Mouse (Mus musculus): Measurements from ENCODE around the gene Rab3il1. TPM values are rescaled to one million over a fixed set of nuclear protein-coding genes. Genes with fewer than 3 reads are reported as not detected.

Rab3il1 gene
- polyA plus RNA-seq, 1 experiment from 2014 or later, result 38.1 TPM

- H3K27me3 ChIP-seq (ENCODE audit: control insufficient read depth, insufficient read depth, low read length), result no peaks in the 10 kb centered on the region
- no peak overlapping the region for H3K27ac ChIP-seq (ENCODE audit: low read length)
- no peak overlapping the region for H3K4me3 ChIP-seq (replicated peaks; ENCODE audit: low read length)
- no peak overlapping the region for H3K4me2 ChIP-seq (ENCODE audit: low read depth, low read length)
- no peak overlapping the region for H3K9ac ChIP-seq (ENCODE audit: low read length)
- peaks cover 10% of the 10 kb centered on the region for H3K4me1 ChIP-seq (ENCODE audit: control insufficient read depth, insufficient read depth, low read length)
- no peaks in the 10 kb centered on the region for H3K36me3 ChIP-seq (ENCODE audit: control insufficient read depth, insufficient read depth, low read length)
- no peak for ATAC-seq (ENCODE audit: insufficient read depth, low FRiP score)
- H3K9me3 ChIP-seq (replicated peaks; ENCODE audit: control insufficient read depth, low read length), result no peaks in the 10 kb centered on the region
- 84% methylated on average over 2 of the region's 2 CpGs for WGBS
Observed at GRCm38 (mm10) chr19:10029746-10030145, 28.3 kb downstream of the Rab3il1 start.

GRCm38 (mm10) chr19:10033211-10033973 is 31.9 kb downstream of the Rab3il1 start:
- peak; percentile 39; the same call in 1 of the 2 replicates for ATAC-seq (ENCODE audit: insufficient read depth, low FRiP score)
- Histone ChIP-seq H3K4me3 (replicated peaks; ENCODE audit: low read length) (no peak overlapping the region), H3K4me1 (ENCODE audit: control insufficient read depth, insufficient read depth, low read length) (peaks cover under 1% of the 10 kb centered on the region; the same call in 1 of the 2 replicates), H3K27ac (ENCODE audit: low read length) (no peak overlapping the region), H3K9ac (ENCODE audit: low read length) (no peak overlapping the region), H3K27me3 (ENCODE audit: control insufficient read depth, insufficient read depth, low read length) (no peaks in the 10 kb centered on the region), H3K36me3 (ENCODE audit: control insufficient read depth, insufficient read depth, low read length) (no peaks in the 10 kb centered on the region), H3K9me3 (replicated peaks; ENCODE audit: control insufficient read depth, low read length) (no peaks in the 10 kb centered on the region), H3K4me2 (ENCODE audit: low read depth, low read length) (no peak overlapping the region)
- WGBS, result 40% methylated on average over 8 of the region's 8 CpGs

DNA sequence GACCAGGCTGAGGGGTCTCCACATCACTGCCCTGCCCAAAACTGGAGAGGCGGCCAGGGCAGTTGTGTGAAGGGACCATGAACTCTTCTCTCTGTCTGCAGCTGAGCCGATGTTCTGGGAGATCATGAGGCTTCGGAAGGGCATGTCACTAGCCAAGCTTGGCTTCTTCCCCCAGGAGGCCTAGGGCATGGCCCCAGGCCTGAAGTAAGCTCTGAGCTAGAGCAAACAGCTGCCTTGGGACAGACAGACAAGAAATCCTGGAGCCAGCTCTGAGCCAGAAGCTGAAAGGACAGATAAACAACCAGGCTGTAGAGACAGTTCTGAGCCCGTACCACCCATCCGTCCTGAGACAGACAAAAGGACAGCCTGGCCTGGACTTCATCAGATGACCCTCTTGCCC is 32.9 kb downstream of the Rab3il1 start:
- H3K4me3 ChIP-seq (replicated peaks; ENCODE audit: low read length), result no peak overlapping the region
- H3K9ac ChIP-seq (ENCODE audit: low read length), result 0 out of 2 replicates have a peak overlapping the region, but pooled peaks have one; percentile 42
- WGBS, result 83% methylated on average over 5 of the region's 5 CpGs

DNA sequence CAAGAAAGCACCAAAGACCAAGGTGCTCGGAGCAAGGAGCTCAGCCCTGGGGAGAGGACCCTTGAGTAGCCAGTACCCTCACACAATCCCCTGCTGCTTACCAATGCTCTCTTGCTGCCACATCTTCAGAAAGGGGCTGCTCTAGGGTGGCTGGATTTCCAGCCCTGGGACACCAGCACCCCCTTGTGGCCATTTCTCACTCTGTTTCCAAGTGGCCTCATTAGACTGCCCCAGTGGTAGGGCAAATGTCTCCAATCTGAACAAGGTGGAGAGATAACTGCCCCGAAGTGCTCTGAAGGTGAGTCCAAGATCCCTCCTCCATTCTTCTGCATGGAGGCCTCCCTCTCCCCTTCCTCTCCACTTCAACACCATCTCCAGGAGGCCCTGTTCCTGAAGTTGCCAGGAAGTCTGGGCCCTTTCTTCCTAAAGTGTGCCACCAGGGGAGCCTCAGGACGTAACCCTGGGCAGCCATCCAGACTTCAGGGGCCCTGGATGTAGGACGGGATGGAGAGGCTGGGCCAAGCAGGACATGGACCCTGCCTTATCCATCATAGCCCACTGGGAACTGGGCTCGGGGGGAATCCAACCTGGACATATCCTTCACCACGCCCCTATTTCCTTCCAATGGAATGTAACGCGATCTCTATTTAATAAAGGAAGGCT is 33.4 kb downstream of the Rab3il1 start:
- peak; percentile 53; the same call in 1 of the 2 replicates for ATAC-seq (ENCODE audit: insufficient read depth, low FRiP score)
- WGBS, result 60% methylated on average over 8 of the region's 8 CpGs
- no peak overlapping the region for H3K4me2 ChIP-seq (ENCODE audit: low read depth, low read length)
- H3K36me3 ChIP-seq (ENCODE audit: control insufficient read depth, insufficient read depth, low read length), result no peaks in the 10 kb centered on the region
- peaks cover 14% of the 10 kb centered on the region for H3K4me1 ChIP-seq (ENCODE audit: control insufficient read depth, insufficient read depth, low read length)
- H3K4me3 ChIP-seq (replicated peaks; ENCODE audit: low read length), result no peak overlapping the region
- H3K27me3 ChIP-seq (ENCODE audit: control insufficient read depth, insufficient read depth, low read length), result no peaks in the 10 kb centered on the region
- H3K9ac ChIP-seq (ENCODE audit: low read length), result 0 out of 2 replicates have a peak overlapping the region, but pooled peaks have one; percentile 42
- H3K9me3 ChIP-seq (replicated peaks; ENCODE audit: control insufficient read depth, low read length), result no peaks in the 10 kb centered on the region
- H3K27ac ChIP-seq (ENCODE audit: low read length), result no peak overlapping the region

More for the DNA sequence above, 32.9 kb downstream of the Rab3il1 start:
- no peak for ATAC-seq (ENCODE audit: insufficient read depth, low FRiP score)
- H3K27ac ChIP-seq (ENCODE audit: low read length), result no peak overlapping the region
- H3K9me3 ChIP-seq (replicated peaks; ENCODE audit: control insufficient read depth, low read length), result no peaks in the 10 kb centered on the region
- no peak overlapping the region for H3K4me2 ChIP-seq (ENCODE audit: low read depth, low read length)
- H3K36me3 ChIP-seq (ENCODE audit: control insufficient read depth, insufficient read depth, low read length), result no peaks in the 10 kb centered on the region
- no peaks in the 10 kb centered on the region for H3K27me3 ChIP-seq (ENCODE audit: control insufficient read depth, insufficient read depth, low read length)
- H3K4me1 ChIP-seq (ENCODE audit: control insufficient read depth, insufficient read depth, low read length), result peaks cover 10% of the 10 kb centered on the region

GRCm38 (mm10) chr19:10037534-10037933 is 36.1 kb downstream of the Rab3il1 start:
- ATAC-seq (ENCODE audit: insufficient read depth, low FRiP score), result no peak
- Histone ChIP-seq H3K27ac (ENCODE audit: low read length) (no peak overlapping the region), H3K27me3 (ENCODE audit: control insufficient read depth, insufficient read depth, low read length) (no peaks in the 10 kb centered on the region)

GRCm38 (mm10) chr19:10038364-10038763 is 36.9 kb downstream of the Rab3il1 start:
- H3K4me3 ChIP-seq (replicated peaks; ENCODE audit: low read length), result no peak overlapping the region
- ATAC-seq (ENCODE audit: insufficient read depth, low FRiP score), result no peak
- H3K27me3 ChIP-seq (ENCODE audit: control insufficient read depth, insufficient read depth, low read length), result no peaks in the 10 kb centered on the region
- 0 out of 2 replicates have a peak overlapping the region, but pooled peaks have one; percentile 28 for H3K9ac ChIP-seq (ENCODE audit: low read length)
- peaks cover 34% of the 10 kb centered on the region for H3K4me1 ChIP-seq (ENCODE audit: control insufficient read depth, insufficient read depth, low read length)
- H3K27ac ChIP-seq (ENCODE audit: low read length), result peak overlapping the region; percentile 54; the same call in 1 of the 2 replicates
- H3K36me3 ChIP-seq (ENCODE audit: control insufficient read depth, insufficient read depth, low read length), result no peaks in the 10 kb centered on the region
- WGBS, result 81% methylated on average over 3 of the region's 3 CpGs
- no peak overlapping the region for H3K4me2 ChIP-seq (ENCODE audit: low read depth, low read length)
- no peaks in the 10 kb centered on the region for H3K9me3 ChIP-seq (replicated peaks; ENCODE audit: control insufficient read depth, low read length)

More at GRCm38 (mm10) chr19:10037534-10037933, 36.1 kb downstream of the Rab3il1 start:
- no peaks in the 10 kb centered on the region for H3K9me3 ChIP-seq (replicated peaks; ENCODE audit: control insufficient read depth, low read length)
- no peak overlapping the region for H3K4me3 ChIP-seq (replicated peaks; ENCODE audit: low read length)
- no peak overlapping the region for H3K4me2 ChIP-seq (ENCODE audit: low read depth, low read length)
- H3K36me3 ChIP-seq (ENCODE audit: control insufficient read depth, insufficient read depth, low read length), result no peaks in the 10 kb centered on the region
- peaks cover 26% of the 10 kb centered on the region for H3K4me1 ChIP-seq (ENCODE audit: control insufficient read depth, insufficient read depth, low read length)
- WGBS, result 60% methylated on average over 2 of the region's 2 CpGs
- H3K9ac ChIP-seq (ENCODE audit: low read length), result no peak overlapping the region

- Histone ChIP-seq H3K4me3 (replicated peaks; ENCODE audit: low read length) (no peak overlapping the region), H3K9me3 (replicated peaks; ENCODE audit: control insufficient read depth, low read length) (no peaks in the 10 kb centered on the region), H3K4me1 (ENCODE audit: control insufficient read depth, insufficient read depth, low read length) (peaks cover 38% of the 10 kb centered on the region), H3K36me3 (ENCODE audit: control insufficient read depth, insufficient read depth, low read length) (no peaks in the 10 kb centered on the region), H3K9ac (ENCODE audit: low read length) (0 out of 2 replicates have a peak overlapping the region, but pooled peaks have one; percentile 28), H3K4me2 (ENCODE audit: low read depth, low read length) (no peak overlapping the region), H3K27me3 (ENCODE audit: control insufficient read depth, insufficient read depth, low read length) (no peaks in the 10 kb centered on the region), H3K27ac (ENCODE audit: low read length) (peak overlapping the region; percentile 54)
- no peak for ATAC-seq (ENCODE audit: insufficient read depth, low FRiP score)
- 15% methylated on average over 3 of the region's 3 CpGs for WGBS
Observed at GRCm38 (mm10) chr19:10038910-10039309, 37.4 kb downstream of the Rab3il1 start.

GRCm38 (mm10) chr19:10039615-10040014 is 38.1 kb downstream of the Rab3il1 start:
- Histone ChIP-seq H3K27ac (ENCODE audit: low read length) (no peak overlapping the region), H3K9ac (ENCODE audit: low read length) (no peak overlapping the region), H3K4me1 (ENCODE audit: control insufficient read depth, insufficient read depth, low read length) (peaks cover 38% of the 10 kb centered on the region), H3K9me3 (replicated peaks; ENCODE audit: control insufficient read depth, low read length) (no peaks in the 10 kb centered on the region), H3K27me3 (ENCODE audit: control insufficient read depth, insufficient read depth, low read length) (no peaks in the 10 kb centered on the region), H3K36me3 (ENCODE audit: control insufficient read depth, insufficient read depth, low read length) (no peaks in the 10 kb centered on the region), H3K4me2 (ENCODE audit: low read depth, low read length) (no peak overlapping the region), H3K4me3 (replicated peaks; ENCODE audit: low read length) (no peak overlapping the region)
- 82% methylated on average over 2 of the region's 2 CpGs for WGBS
- no peak for ATAC-seq (ENCODE audit: insufficient read depth, low FRiP score)

DNA sequence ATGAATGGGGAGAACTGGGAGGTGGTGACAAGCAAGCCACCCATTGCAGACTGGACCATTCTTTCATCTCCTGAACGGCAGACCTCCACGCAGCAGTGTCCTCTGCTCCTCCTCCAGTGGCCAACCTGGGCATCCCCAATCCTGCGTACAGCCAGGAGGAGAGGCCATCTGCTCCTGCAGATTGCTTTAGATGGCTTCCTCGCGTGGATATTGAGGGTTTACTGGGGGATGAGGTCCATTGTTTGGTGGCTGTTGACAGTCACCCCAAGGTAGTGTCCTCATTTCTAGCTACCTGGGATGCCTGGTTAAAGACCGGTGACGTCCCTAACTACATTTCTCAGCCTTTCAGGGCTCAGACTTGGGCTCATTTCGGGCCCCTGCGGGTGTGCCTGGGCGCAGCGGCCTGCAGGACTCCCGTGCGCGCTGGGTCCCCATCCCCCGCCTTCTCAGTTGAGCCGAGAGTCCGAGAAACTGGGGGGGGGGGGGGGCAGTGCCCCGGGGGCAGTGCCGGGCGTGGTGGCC is 39.5 kb downstream of the Rab3il1 start:
- Histone ChIP-seq H3K9ac (ENCODE audit: low read length) (peak overlapping the region; percentile 77), H3K27me3 (ENCODE audit: control insufficient read depth, insufficient read depth, low read length) (no peaks in the 10 kb centered on the region), H3K4me1 (ENCODE audit: control insufficient read depth, insufficient read depth, low read length) (peaks cover 38% of the 10 kb centered on the region), H3K36me3 (ENCODE audit: control insufficient read depth, insufficient read depth, low read length) (no peaks in the 10 kb centered on the region), H3K4me3 (replicated peaks; ENCODE audit: low read length) (peak overlapping the region; percentile 73), H3K27ac (ENCODE audit: low read length) (peak overlapping the region; percentile 78), H3K9me3 (replicated peaks; ENCODE audit: control insufficient read depth, low read length) (no peaks in the 10 kb centered on the region), H3K4me2 (ENCODE audit: low read depth, low read length) (peak overlapping the region; percentile 95)
- no peak for ATAC-seq (ENCODE audit: insufficient read depth, low FRiP score)
- WGBS, result 8% methylated on average over 20 of the region's 20 CpGs

Data from stomach, embryonic 16.5 days (tissue).